Mouse (Mus musculus) 3T3-L1 (cell line): ENCODE data around the gene Rnf130.
"Not testable (repeated sequence)": the region's sequence is repeated elsewhere in the genome, so short reads cannot be mapped to it uniquely, and the experiment has no call there.

ENCODE experiments used
- DNase-seq: peaks from one replicate; pipeline ENCODE4 v3.0.0-alpha.2; 2015; ENCODE audit warnings: low read depth, low spot score

Gene Rnf130

DNA sequence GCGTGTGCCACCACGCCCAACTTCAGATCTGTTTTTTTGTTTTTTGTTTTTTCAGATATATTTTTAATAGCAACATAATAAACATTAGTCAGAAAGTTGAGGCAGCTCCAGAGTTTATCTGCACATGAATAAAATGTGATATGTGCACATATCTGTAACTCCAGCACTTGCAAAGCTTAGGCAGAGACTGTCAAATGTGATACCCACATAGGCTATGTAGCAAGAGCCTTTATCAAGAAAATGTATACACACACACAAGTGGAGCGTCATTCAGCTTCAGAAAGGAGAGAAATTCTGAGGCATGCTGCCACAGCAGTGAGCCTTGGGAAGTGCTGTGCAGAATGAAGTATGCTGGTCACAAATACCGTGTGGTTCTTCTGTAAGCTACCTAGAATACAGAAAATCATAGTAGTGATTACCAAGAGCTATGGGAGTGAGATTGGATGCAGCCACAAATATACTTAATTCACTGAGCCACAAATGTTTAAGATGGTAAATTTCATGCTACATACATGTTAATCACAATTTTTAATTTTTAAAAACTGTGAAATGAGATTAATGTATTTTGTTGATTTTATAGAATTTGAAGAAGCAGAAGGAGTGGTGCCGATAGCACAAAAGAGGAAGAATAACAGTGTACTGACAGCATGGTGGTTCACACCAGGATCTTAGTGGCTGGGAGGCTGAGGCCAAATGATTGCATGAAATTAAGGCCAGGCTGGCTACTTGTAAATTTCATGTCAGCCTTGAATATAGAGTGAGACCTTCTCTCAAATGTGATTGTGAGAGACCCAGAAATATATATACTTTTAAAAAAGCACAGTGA lies 56.4 kb downstream of the Rnf130 start:
- DNase-seq, result no peak

DNA sequence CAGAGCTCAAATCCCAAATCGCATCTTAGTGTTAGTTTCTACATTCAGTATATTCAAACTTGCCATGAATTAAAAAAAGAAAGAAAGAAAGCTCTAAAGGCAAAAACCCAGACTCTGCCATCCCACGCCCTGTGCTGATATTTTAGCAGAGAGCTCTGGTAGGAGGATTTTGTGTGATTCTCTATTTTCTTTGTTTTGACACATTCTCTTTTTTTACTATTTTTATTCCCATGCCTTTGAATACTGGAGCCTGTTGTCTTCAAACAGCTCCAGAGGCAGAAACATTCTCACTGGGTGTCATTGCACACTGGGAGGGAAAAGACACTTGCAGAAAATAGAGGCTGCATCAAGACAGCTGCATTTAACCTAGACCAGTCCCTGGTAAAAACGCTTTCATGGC lies 61.1 kb downstream of the Rnf130 start:
- DNase-seq, result no peak

DNA sequence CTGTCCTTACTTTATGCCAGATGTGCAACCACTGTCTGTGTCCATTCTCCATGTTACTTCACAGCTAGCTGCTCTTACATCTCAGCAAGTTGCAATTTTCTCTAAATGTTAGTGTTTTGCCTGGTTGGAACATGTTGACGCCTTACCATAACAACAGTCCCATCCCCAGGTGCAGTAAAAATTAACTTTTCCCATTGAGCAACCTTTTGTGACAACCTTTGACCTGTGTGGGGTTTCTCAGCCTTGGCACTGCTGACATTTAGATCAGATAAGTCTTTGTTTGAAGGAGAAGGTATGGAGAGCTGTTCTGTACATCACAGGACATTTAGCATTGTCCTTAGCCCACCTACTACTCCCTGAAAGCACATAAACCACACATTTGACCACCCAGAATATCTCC lies 64.7 kb downstream of the Rnf130 start:
- DNase-seq, result no peak

DNA sequence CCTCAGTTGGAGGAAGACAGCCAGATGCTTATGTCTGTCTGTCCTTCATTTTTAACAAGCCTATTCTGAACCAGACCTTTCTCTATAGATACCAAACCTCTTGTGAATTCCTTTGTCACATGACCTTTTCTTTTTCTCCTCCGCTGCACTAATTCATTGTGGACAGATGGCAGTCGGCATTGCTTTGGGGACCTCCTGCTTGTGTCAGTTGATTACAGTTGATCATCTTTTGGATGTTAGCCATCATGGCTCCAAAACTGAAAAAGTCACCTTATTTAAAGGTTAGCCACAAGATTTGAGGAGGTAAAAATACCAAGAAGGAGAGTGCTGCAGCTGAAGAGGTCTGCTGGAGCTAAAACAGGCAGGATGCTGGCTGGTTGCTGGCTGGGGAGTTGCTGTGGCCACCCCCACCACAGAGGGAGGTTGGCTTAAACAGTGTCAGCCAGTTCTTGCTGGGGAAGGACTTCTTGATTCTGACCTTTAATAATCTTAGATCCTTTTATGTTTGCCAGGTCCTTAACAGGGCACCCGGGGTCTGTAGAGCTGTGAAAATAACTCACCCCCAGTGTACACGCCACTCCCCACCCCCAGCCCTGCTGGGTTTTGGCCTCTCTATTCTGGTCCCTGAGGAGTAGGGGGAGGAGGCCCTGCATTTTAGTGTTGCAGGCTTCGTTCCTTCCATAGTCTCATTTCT lies 66.0 kb downstream of the Rnf130 start:
- no peak for DNase-seq

DNA sequence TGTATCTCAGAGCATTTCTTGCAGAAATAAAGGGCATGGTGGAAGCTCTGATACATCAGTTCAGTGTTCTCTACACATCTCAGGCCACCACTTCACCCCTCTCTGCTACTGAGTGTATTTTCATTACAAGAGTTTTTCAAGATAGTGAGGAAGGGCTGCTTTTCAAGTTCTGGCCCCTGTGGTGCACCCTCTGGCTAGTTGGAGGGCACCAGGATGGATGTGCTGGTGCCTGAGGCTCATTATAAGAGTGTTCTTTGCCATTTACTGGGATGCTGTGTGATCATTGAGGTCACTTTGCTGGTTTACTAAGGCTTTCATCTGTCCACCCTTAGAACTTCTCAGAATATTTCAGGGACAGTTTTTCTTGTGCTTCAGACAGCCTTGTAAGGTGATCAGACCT lies 66.5 kb downstream of the Rnf130 start:
- no peak for DNase-seq

DNA sequence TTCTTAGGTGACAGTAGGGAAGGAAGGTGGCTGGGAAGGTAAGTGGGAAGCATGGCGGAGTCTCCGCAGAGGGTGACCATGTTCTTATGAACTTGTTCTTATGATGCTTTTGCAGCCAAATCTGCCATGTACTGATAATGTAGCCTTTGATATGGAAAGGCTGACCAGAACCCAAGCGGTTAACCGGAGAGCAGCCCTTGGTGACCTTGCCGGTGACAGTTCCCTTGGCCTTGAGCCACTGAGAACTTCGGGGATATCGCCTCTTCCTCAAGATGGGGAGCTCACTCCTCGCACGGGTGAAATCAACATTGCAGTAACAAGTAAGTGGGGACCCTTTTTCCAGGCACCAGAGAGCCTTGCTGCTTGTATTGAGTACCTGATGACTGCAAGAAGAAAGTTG lies 70.5 kb downstream of the Rnf130 start:
- DNase-seq, result no peak

DNA sequence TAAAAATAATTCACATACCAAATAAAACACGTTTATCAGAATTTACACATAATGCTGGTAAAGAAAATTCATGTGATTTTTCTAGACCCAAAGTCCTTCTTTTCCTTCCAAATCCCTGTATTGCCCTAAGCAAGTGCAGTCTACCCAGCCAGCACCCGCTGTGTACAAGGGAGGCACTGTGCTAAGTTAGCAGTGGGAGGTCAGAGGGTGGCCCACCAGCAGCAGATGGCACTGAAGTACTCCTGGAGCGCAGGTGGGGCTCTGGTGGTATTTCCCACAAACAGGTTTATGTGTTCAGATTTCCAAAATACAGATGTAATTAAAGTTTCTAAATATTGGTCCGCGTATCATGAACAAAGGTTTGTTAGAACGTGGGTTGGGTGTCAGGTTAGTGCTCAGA lies 71.9 kb downstream of the Rnf130 start:
- DNase-seq, result no peak

DNA sequence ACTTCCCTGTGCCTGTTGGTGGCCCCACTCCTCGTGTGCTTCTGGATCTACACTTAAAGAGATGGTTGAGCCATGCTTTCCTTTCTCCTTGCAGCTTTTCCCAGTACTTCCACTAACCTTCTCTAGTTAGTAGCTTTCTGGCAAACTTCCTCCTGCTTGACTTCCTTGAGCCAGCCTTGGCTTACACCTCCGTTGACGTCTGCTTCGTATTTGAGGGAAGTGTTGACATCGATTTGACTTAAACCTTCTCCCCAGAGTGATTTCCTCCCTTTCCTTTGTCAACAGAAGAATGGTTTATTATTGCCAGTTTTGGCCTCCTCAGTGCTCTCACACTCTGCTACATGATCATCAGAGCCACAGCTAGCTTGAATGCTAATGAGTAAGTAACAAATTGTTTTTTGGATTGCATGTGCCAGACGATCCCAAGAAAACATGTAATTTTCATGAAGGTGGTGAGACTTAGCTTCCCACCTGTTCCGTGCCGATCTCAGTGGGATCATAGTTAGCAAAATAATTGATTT lies 73.9 kb downstream of the Rnf130 start:
- DNase-seq, result no peak

DNA sequence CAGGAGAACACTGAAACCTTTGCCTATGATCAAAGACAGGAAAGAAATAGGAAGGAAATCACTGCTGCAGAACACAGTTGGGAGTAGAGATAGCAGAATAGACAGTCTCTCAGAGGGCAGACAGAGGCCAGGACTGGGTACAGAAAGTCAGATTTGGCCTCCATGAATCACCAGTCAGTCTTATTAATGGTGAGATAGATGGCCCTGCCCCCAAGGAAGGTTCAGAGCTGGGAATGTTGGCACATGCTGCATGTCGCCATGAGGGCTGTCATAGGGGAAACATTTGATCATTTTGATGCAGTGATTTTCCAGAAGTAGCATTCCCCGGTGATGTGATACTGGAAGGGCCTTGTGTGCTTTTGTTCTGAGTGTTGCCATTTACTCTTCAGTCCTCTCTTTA lies 74.5 kb downstream of the Rnf130 start:
- DNase-seq, result peak; percentile 9

DNA sequence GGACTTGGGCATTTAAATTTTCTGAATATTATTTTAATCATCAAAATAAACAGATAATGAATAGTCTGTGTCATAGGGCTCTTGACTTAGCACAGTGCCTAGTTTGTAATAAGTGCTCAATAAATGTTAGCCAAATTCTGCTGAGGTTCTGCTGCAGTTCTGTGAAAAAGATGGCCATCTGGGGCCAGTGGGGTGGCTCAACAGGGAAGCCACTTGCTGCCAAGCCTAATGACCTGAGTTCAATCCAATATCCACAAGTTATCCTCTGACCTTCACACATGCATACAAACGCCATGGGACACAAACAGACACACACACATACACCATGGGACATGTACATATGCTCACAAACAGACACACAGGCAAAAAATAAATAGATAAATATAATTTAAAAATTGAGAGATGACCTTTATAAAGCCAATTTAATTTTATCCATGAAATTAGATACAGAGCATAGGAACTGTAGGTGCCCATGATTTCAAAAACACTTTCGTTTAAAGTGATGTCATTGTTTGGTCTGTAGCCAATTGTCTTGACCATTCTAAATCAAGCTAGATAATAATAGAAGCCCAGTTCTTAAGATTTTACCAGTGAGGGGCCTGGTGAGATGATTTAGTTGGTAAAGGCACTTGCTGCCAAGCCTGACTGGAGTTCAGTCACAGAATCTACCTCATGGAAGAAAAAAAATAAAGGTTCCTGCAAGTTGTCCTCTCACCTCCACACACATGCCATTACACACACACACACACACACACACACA lies 75.6 kb downstream of the Rnf130 start:
- no peak for DNase-seq

DNA sequence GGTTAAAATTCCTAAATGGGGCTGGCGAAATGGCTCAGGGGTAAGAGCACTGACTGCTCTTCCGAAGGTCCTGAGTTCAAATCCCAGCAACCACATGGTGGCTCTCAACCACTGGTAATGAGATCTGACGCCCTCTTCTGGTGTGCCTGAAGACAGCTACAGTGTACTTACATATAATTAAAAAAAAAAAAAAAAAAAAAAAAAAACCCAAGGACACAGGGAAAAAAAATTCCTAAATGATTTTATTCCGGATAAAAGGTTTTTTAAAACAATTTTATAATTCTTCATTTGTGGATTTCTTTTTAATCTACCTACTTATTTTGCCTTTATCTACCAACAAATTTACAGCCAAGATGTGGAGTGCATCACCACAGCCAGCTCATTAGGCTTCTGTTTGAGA lies 76.8 kb downstream of the Rnf130 start:
- not testable (repeated sequence) for DNase-seq

DNA sequence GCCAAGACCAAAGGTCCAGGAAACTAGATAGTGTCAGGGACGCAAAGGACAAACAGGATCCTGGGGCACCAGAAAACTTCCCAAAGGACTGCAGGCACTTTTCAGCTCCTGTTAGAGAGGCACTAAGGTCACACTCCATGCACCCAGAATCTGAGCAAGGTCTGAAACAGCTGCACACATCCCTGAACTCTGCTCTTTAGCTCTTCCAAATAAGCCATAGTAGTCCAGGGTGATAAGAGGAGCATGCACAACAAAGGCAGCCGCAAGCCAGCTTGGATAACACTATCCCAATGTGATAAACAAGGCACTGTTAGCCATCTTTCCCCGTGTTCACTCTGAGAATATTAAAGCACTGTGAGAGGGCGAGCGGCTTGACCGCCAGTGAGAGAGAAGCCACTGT lies 78.9 kb downstream of the Rnf130 start:
- no peak for DNase-seq

DNA sequence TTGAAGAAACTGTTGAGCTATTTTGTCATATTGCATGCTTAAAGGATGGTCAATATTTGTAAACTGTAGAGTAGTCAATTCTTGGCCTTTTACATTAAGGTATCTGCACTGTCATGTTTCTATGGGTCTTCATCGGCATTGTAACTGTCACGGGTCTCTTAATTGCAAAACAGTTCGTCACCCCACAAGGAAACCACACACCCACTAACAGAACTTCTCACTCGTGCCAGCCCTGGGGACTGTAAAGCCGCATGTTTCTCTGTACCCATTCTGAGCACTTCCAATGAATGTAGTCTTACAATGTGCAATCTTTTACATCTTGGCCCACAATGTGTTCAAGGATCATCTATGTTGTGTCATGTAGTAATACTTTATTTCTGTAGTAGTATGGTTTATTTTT lies 80.1 kb downstream of the Rnf130 start:
- DNase-seq, result no peak

DNA sequence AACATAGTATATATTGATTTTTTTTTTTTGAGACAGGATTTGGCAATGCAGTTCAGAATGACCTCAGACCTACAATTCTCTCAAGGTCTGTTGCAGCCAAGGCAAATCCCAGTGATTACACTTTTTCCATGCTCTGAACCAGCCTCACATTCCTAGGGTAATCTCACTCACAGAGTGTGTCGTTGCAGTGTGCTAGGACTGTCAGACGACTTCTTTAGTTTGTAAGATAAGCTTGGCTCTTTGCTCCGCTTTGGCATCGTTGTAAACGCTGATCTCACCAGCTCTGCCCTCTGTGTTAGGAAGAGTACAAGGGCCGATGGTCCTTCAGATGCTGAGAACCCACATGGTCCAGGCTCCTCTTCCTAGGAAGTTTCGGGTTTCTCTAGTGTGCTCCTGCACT lies 80.9 kb downstream of the Rnf130 start:
- DNase-seq, result no peak

DNA sequence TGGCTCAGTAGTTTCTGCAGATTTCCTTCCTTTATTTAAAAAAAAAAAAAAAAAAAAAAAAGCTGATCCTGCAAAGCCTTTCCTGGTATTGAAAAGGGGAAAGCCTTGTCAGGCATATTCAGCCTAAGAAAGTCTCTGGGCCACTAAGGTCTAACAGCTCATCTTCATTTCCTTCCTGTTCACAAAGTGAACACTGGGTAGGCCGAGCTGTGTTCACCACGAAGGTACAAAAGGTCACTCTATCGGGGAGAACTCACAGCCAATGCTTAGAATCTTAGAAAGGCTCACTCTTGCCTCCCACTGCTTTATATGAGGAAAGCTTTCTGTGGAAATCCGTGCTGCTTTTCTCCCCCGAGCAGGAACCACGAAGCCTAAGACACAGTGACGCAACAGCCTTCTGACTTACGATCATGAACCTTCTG lies 83.7 kb downstream of the Rnf130 start:
- no peak for DNase-seq

DNA sequence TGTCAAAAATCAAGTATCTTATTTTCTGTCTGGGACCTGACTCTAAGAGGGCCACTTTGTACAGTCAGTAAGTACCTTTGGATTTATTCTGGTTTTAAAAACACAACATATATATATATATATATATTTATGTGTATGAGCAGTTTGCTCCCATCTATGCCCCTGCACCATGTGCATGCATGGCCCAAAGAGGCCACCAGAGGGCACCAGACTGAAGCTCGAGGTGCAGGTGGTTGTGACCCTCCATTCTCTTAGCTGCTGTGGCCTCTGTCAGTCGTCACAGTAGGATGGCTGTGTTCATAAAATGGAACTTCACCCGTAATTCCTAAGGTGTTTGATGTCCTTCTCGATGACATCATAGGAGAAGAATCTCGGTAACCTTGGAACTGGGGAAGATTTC lies 89.2 kb downstream of the Rnf130 start:
- peak; percentile 80 for DNase-seq

DNA sequence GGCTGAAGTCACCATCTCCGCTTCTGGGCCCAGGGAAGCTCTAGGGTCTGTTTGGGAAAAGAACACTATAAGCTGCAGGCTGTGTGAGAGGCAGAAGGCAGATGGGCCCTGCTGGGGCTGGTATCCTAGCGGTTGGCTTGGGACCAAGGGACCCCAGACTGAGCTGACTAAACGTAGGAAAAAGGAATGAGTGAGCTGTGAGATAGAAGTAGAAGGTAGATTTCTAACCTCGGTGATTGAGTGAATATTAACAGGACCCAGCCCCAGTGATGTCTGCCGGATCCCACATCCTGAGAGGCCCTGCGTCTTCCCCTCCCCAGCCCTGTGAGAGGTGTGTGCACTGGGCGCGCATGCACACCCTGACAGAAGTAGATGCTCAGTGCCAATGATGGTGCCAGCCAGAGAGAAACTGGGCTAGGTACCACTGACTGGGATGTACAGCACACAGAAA lies 97.5 kb downstream of the Rnf130 start:
- DNase-seq, result no peak

DNA sequence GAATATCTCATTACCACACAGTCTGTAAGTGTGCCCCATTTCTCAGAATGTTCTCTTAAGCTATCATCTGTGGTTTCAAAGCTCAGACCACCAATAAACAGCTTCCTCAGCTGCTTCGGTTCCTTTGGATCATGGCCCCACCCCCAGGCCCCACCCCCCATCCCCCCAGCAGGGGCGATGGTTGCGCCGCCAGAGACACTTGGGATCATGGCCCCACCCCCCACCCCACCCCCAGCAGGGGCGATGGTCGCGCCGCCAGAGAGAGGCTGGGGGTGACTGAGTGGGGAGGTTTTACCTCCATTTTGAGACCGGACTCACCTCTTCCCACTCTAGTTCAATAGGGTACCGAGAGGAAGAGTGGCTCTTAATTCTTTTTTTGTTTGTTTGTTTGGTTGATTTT lies 102.6 kb downstream of the Rnf130 start:
- no peak for DNase-seq

DNA sequence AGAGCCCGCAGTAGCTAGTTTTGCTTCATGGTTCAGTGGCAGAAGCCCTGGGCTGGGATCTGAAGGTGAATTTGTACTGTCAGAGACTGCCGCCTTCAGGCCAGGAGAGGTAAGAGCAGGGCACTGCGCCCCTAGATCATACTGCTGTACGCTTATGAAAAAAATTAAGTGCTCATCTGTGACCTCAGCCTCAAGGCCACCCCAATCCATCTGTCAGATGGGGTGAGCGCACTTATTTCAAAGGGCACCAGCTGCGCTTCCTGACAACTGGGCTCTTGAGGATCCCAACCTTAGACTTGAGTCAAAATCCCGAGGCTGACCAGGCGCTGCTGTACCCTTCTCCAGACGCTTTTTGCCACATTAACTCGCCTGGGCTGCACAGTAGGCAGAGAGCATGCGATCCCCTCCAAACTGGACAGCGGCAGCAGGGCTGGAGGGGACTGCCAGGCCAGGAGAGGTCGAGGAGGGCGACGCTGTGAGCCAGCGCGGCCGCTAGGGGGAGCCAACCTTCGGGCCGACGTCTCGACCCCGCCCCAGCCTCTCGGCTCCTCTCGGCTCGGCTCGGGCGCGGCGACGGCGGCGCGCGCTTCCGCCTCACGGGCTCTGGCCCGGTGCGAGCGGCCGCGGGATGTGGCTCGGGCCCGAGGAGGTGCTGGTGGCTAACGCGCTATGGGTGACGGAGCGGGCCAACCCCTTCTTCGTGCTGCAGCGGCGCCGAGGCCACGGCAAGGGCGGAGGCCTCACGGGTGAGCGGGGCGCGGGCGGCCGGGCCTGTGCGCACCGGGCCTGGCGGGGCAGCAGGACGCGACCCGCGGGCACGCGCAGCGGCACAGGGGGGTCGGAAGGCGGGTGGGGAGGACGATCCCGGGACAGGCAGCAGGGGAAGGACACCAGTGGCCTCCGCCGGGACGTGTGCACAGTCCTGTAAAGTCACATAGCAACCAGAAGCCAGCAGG lies 105.9 kb downstream of the Rnf130 start, which contains the start of gene Tbc1d9b:
Gene Tbc1d9b, plus strand, starts transcription at position 586 of the 956 bp plus-strand sequence.
- peak; percentile 88 for DNase-seq

DNA sequence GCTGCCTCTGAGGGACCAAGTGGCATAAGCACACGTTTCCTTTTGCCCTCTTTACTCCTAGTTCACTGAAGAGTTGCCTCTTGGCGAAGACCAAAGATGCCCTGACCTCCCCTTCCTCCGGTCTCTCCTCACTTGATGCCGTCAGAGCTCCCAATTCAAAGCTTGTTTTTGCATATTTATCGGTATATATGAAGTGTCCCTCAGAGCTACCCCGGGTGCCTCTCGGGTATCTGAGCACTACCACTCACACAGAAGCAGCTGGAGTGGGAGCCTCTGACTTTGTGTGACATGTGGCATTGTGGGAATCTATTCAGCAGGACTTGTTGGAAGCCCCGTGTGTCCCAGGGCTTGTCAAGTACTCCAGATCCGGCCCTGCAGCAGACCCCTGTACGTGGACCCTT lies 106.7 kb downstream of the Rnf130 start:
- peak; percentile 21 for DNase-seq

DNA sequence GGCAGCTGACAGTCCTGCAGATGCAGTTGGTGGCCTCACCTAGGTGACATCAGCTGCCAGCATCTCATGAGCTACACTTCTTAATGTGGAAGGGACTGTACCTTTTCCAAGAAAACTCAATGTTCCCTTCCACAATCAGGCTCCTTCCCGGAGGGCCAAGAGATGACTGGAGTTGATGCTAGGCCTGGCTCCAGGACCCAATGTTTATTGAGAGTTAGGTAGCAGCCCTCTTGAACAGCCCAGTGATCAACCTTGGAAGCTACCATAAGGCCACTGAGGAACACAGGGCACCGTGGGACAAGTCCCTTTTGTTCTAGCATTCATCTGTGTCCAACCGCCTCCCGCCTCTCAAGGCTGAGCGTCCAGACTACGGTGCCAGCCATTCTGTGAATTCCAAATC lies 107.1 kb downstream of the Rnf130 start:
- DNase-seq, result no peak
